Mouse (Mus musculus) hindbrain, embryonic 10.5 days (tissue): Measurements from ENCODE around the gene Xdh. TPM values are rescaled to one million over a fixed set of nuclear protein-coding genes. Genes with fewer than 3 reads are reported as not detected.

Experiments used
- DNase-seq: peaks from one replicate; pipeline ENCODE4 v3.0.0-alpha.2; 2017; ENCODE audit warnings: low spot score
- H3K27ac ChIP-seq: fragments of 300-500 bp; sonication (generic); 2 replicates; pipeline ENCODE4 v1.5.1; 2016; ENCODE audit warnings: mild to moderate bottlenecking, moderate library complexity
- H3K27me3 ChIP-seq: fragments of 300-500 bp; sonication (generic); 2 replicates; pipeline ENCODE4 v1.6.1; 2016; ENCODE audit warnings: mild to moderate bottlenecking; ENCODE audit not compliant: poor library complexity, insufficient read depth, severe bottlenecking
- H3K36me3 ChIP-seq: fragments of 300-500 bp; sonication (generic); 2 replicates; pipeline ENCODE4 v1.6.1; 2016; ENCODE audit warnings: mild to moderate bottlenecking, moderate library complexity
- H3K4me1 ChIP-seq: fragments of 300-500 bp; sonication (generic); replicated peaks from 2 replicates; pipeline ENCODE4 v1.6.1; 2016; ENCODE audit warnings: mild to moderate bottlenecking
- H3K4me3 ChIP-seq: fragments of 300-500 bp; sonication (generic); 2 replicates; pipeline ENCODE4 v1.5.1; 2016; ENCODE audit warnings: mild to moderate bottlenecking, moderate library complexity
- H3K9me3 ChIP-seq: fragments of 300-500 bp; sonication (generic); 2 replicates; pipeline ENCODE4 v1.6.1; 2016; ENCODE audit warnings: mild to moderate bottlenecking, moderate library complexity
- WGBS: fragments of 180-500 bp; shearing (Covaris S2); methylation state at CpG from one replicate; pipeline ENCODE4 v1.1.7; 2016; 5-methylcytosine and 5-hydroxymethylcytosine counted together
- polyA plus RNA-seq: library from polyadenylated mRNA; unstranded; fragments of >200 nt; fragmentation: Nextera tagmentation; extraction: Ambion mirVana; gene quantifications from 2 replicates; pipeline ENCODE4 v1.2.1, GENCODE M21; 2016

Gene Xdh
- 0.22 and 0.31 TPM in 2 replicates for polyA plus RNA-seq

DNA sequence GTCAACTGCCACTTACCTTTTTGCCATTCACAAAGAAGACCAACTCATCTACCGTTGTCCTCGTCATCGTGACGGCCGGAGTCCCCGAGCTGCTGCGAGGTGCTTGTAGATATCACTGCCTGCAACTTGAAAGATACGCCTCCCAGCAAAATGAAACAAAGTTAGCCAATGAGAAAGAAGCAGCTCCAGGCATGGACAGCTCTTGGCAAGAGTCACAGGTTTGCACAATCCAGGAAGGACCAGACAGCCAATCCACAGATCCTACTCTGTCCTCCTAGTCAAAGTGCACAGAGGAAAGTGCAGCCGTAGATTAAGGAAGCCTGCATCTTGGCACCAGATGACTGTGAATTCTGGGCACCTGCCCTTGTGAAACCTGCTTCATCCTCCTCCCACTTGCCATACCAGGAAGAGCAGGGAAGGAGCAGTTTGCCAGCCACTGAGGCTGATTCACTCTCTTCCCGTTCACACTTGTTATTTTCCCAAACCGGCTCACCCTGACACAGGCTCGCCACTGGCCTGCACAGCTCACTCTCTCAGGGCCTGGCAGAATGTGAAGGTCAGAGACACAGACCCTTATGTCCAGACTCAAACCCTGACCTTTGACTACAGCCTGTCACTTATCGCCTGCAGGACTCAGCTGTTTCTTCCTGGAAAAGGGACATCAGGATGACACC, at the start of gene Xdh:
Gene Xdh (minus strand): TSS at position 135 of the 674 bp plus-strand sequence.
- no peak within 1 kb of the TSS for H3K27ac ChIP-seq
- H3K4me1 ChIP-seq: no peaks in the 10 kb centered on the region
- H3K4me3 ChIP-seq: no peak within 1 kb of the TSS
- DNase-seq: no peak
- no peaks in the 10 kb centered on the region for H3K36me3 ChIP-seq
- no peaks in the 10 kb centered on the region for H3K9me3 ChIP-seq
- 83% methylated on average over 13 of the region's 13 CpGs for WGBS
- no peaks in the 10 kb centered on the region for H3K27me3 ChIP-seq

DNA sequence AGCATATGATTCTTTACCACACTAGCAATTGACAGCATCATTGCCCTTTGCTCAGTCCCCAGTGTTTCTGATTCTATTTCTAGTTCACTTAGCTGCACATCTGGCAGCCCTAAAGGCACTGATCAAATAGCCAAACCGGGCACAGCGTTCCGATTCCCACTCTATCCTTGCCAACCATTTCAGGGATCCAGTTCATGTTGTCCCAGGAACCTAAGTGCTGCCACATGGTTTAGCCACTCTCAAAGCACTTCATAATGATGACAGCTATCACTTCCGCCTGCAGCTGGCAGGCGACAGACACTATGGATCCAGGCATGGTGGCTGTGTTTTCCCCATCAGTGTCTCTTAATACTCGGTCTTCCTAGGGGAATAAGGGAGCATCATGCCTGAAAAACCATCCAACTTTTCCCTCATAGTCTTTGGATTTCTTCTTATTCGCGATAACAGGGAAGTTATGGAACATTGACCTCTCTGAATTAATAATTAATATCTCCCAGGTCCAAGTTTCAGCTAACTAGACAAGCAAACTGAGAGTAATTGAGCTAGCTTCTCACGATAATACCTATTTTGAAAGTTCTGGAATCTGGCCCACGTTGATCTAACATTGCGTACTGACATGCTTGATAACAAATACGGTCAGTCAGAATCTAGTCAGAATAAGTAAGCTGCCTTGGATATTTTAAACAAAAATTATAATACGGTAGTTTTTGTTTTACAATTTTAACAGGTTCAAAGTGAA, 46.1 kb upstream of the Xdh start:
- DNase-seq: no peak
- WGBS: 89% methylated on average over 13 of the region's 13 CpGs
- no peaks in the 10 kb centered on the region for H3K36me3 ChIP-seq

DNA sequence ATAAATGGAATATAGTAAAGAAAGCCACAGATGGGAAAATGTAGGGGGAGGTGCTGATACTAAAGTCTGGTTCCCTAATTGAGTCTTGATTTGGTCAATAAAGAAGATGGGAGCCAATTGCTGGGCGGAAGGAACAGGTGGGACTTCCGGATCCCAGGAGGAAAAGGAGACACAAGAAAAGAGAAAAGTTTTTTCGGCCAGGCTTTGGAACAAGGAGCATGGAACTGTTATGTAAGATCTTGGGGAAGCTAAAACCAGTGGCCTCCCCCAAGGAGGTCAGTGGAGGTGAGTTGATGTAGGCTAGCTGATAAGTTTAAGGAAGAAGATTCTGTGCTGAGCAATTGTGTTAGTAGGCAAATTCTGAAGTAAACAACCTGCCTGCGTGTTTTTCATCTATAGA, 41.3 kb upstream of the Xdh start:
- WGBS: 85% methylated on average over 4 of the region's 4 CpGs
- H3K4me1 ChIP-seq: no peaks in the 10 kb centered on the region
- no peak overlapping the region for H3K4me3 ChIP-seq
- no peaks in the 10 kb centered on the region for H3K27me3 ChIP-seq
- DNase-seq: no peak
- H3K27ac ChIP-seq: no peak overlapping the region
- no peaks in the 10 kb centered on the region for H3K36me3 ChIP-seq
- no peaks in the 10 kb centered on the region for H3K9me3 ChIP-seq

More for the DNA sequence above, 46.1 kb upstream of the Xdh start:
- H3K27ac ChIP-seq: no peak overlapping the region
- no peaks in the 10 kb centered on the region for H3K27me3 ChIP-seq
- H3K4me3 ChIP-seq: no peak overlapping the region
- no peaks in the 10 kb centered on the region for H3K9me3 ChIP-seq
- no peaks in the 10 kb centered on the region for H3K4me1 ChIP-seq

DNA sequence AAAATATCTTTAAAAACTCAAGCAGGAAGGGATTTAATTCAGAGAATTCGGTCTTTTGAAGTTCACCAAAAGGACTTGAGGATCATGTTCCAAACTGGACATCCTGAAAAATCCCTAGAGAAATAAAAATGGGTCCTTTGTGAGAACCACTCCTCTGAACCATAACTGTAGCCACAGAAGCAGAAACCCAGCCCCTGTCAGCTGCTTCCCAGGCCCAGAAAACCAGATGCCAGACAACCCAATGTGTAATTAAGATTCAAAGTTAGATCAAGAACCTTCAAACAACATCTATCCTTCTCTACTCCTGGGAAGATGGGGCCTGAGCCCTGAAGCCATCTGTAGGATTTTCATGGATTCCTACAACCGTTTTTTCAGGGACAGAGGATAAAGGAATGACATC, 36.6 kb upstream of the Xdh start:
- no peaks in the 10 kb centered on the region for H3K9me3 ChIP-seq
- peaks cover 8% of the 10 kb centered on the region for H3K4me1 ChIP-seq
- DNase-seq: no peak
- H3K27me3 ChIP-seq: no peaks in the 10 kb centered on the region
- 82% methylated on average over 2 of the region's 2 CpGs for WGBS
- H3K27ac ChIP-seq: no peak overlapping the region
- H3K4me3 ChIP-seq: no peak overlapping the region
- no peaks in the 10 kb centered on the region for H3K36me3 ChIP-seq

DNA sequence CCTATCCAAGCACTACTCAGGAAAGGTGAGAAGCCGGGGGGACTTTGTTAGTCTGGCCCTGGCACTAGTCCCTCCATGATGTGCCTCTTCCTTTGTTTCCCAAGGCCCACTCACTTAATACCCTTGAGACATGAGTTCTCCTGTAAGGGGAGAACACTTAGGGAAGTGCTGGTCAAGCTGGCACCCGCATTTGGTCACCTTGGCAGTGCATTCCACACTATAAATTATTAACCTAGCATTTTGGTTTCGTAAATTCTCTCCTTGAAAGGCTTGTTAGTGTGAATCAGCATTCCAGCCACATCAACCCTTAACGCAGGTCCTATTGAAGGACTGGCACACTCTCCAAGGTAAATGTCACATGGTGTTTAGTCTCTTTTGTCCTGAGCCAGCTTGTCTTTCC, 35.9 kb upstream of the Xdh start:
- no peaks in the 10 kb centered on the region for H3K36me3 ChIP-seq
- H3K27ac ChIP-seq: no peak overlapping the region
- DNase-seq: no peak
- H3K4me1 ChIP-seq: peaks cover 8% of the 10 kb centered on the region
- no peak overlapping the region for H3K4me3 ChIP-seq
- H3K9me3 ChIP-seq: no peaks in the 10 kb centered on the region
- H3K27me3 ChIP-seq: no peaks in the 10 kb centered on the region
- 85% methylated on average over 4 of the region's 4 CpGs for WGBS

DNA sequence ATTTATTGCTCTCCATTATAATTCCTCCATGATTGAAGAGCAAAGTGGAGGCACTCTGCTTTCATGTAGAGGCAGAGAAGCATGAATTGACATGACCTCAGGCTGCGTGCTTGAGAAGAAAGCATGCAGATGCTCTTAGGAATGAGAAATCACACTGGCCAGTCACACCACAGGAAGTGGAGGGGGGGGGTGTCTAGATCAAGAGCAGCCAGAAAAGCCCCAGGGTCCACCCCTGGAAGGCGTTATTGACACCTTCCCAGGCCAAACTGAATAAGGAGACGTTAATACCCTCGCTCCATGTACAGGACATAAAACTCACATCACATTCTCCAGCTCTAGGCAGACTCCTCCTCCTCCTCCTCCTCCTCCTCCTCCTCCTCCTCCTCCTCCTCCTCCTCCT, 34.5 kb upstream of the Xdh start:
- Histone ChIP-seq H3K27ac (no peak overlapping the region), H3K4me3 (no peak overlapping the region), H3K27me3 (no peaks in the 10 kb centered on the region), H3K4me1 (peaks cover 8% of the 10 kb centered on the region), H3K36me3 (no peaks in the 10 kb centered on the region), H3K9me3 (no peaks in the 10 kb centered on the region)
- WGBS: 33% methylated on average over 4 of the region's 4 CpGs
- DNase-seq: peak; percentile 12

DNA sequence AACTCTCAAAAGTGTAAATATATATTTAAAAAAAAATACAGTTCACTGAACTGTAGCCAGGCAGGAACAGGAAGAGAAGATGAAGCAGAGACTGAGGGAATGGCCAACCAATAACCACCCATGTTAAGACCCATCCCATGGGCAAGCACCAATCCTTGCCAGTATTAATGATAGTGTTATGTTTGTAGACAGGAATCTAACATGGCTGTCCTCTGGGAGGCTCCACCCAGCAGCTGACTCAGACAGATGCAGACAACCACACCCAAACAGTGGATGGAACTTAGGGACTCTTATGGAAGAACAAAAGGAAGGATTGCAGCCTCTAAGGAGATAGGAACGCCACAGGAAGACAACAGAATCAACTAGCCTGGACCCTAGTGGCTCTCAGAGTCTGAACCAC, 32.9 kb upstream of the Xdh start:
- 87% methylated on average over 1 of the region's 1 CpGs for WGBS
- Histone ChIP-seq H3K27ac (no peak overlapping the region), H3K36me3 (no peaks in the 10 kb centered on the region), H3K9me3 (no peaks in the 10 kb centered on the region), H3K4me1 (peaks cover 8% of the 10 kb centered on the region), H3K4me3 (no peak overlapping the region), H3K27me3 (no peaks in the 10 kb centered on the region)
- DNase-seq: no peak

DNA sequence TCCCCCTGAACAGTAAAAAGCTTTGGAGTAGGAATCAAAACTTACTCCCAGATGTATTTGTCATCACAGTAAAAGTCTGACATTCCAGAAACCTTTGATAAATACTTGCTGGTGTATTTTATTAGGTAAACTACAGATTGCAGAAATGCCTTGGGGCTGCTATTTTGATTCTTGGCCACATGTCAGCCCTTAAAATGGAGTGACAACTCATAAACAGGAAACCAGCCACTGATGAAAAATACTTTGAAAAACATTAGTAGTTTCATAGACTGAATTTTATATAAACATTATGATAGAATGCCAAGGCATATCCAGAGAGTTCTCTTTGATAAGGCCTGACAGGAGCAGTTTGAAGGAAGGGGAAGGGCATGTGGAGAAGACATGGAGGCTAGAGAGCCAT, 26.1 kb upstream of the Xdh start:
- no peak for DNase-seq
- H3K4me1 ChIP-seq: no peaks in the 10 kb centered on the region

DNA sequence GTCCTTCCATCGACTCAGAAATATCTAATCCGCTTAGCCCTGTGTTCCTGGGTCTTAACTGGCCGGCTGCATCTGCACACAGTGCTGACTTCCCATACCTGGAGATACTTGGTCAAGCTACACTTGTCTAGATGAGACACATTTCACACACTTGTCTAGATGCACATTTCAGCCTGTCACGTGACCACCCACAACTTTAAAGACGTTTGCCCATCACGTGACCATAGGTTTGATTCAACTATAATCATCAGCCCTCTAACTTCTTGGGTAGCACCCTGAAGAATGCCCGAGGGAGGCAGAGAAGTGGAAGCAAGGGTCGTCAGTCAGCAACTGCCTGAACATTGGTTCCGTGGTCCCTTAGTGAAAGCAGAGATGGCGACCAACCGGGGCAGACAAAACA, 22.7 kb upstream of the Xdh start:
- 90% methylated on average over 11 of the region's 11 CpGs for WGBS
- no peak for DNase-seq
- H3K4me3 ChIP-seq: no peak overlapping the region
- H3K9me3 ChIP-seq: no peaks in the 10 kb centered on the region
- H3K27me3 ChIP-seq: no peaks in the 10 kb centered on the region
- H3K4me1 ChIP-seq: no peaks in the 10 kb centered on the region
- H3K36me3 ChIP-seq: no peaks in the 10 kb centered on the region
- no peak overlapping the region for H3K27ac ChIP-seq

More for the DNA sequence above, 26.1 kb upstream of the Xdh start:
- H3K27me3 ChIP-seq: no peaks in the 10 kb centered on the region
- H3K9me3 ChIP-seq: no peaks in the 10 kb centered on the region
- no peak overlapping the region for H3K27ac ChIP-seq
- no peak overlapping the region for H3K4me3 ChIP-seq
- no peaks in the 10 kb centered on the region for H3K36me3 ChIP-seq

DNA sequence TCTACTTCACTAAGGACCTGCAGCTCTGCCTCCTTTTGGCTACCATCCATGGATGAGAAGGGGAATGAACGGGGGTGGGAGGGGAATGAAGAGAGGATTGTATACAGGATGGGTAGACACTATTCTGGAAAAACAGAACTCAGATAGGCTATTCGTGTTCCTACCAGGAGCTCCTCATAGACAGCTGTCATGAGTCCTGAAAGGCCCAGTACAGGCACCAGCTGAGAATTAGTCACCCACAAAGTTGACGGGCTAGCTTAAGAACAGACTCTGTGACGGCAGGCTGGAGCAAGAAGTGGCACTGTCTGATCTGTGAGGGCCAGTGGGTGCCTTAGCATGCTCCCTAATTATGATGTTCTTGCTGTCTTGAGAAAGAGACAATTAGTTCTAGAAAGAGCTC, 21.3 kb upstream of the Xdh start:
- H3K36me3 ChIP-seq: no peaks in the 10 kb centered on the region
- no peaks in the 10 kb centered on the region for H3K4me1 ChIP-seq
- H3K27ac ChIP-seq: no peak overlapping the region
- DNase-seq: no peak
- H3K4me3 ChIP-seq: no peak overlapping the region
- H3K27me3 ChIP-seq: no peaks in the 10 kb centered on the region
- 86% methylated on average over 4 of the region's 4 CpGs for WGBS
- no peaks in the 10 kb centered on the region for H3K9me3 ChIP-seq

DNA sequence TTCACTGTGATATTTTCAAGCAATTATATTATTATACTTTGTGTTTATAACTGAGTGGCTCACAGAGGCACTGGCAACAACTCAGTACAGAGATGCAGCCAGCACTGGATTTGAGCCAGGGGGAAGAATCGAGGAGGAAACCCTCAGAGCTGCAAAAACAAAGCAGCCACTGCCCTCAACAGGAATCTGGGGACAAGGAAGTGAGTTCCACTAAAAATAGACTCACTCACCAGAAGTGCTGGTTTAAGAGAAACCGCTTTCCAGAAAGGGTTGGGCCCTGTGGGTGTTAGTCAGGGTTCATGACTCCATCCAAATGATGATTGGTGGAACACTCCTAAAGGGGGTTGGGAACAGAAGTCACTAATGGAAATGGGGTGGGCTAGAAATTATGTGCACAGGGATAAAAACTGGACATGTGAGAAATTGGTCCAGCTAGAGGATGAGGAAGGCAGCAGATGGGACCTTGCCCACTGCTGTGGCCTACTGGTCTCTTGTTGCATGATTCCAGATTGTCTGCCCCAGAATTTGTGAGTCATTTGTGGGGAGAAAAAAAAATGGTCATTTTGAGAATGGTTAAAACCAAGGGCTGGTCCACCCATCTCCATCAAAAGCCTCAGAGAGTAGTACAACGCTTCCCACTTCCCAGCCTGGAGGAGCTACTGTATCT, 20.5 kb upstream of the Xdh start:
- Histone ChIP-seq H3K27ac (no peak overlapping the region), H3K36me3 (no peaks in the 10 kb centered on the region), H3K9me3 (no peaks in the 10 kb centered on the region), H3K4me3 (no peak overlapping the region), H3K27me3 (no peaks in the 10 kb centered on the region), H3K4me1 (no peaks in the 10 kb centered on the region)
- no peak for DNase-seq
- WGBS: 71% methylated on average over 3 of the region's 3 CpGs

DNA sequence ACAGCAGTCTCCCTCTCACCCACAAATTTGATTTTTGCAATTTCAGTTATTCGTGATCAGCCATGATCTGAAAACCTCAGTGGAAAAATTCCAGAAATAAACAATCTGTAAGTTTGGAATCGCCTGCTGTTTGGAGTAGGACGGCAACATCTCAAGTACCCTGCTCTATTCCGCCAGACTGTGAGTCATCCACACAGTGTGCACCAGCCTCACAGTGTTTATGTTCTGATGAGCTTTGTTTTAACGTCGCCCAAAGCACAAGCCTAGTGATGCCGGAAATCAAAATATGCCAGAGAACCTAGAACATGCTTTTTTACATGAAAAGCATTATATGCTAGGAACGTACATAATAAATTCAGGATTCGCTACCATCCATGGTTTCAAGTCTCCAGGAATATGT, 14.9 kb upstream of the Xdh start:
- Histone ChIP-seq H3K27ac (no peak overlapping the region), H3K36me3 (no peaks in the 10 kb centered on the region), H3K9me3 (no peaks in the 10 kb centered on the region), H3K4me3 (no peak overlapping the region), H3K4me1 (no peaks in the 10 kb centered on the region), H3K27me3 (no peaks in the 10 kb centered on the region)
- WGBS: 95% methylated on average over 9 of the region's 9 CpGs
- no peak for DNase-seq

DNA sequence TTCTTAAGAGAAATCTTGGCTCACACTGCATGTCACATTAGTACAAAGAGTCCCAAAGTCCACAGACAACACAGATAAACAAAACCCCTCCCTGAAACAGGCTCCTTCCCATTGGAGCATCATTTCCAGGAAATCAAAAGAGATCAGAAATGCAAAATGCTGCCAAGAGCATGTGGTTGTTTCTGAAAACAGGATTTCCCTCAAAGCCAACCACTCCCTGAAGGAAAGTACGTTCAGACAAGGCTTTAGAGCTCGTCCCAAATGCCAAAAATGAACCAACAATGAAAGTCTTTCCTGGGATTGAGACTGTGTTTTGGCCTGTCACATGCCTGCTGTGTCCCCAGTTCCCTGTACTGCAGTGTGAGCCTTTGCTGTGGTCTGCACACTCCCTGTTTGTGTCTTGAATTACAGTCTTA, 12.6 kb upstream of the Xdh start:
- Histone ChIP-seq H3K9me3 (no peaks in the 10 kb centered on the region), H3K27ac (no peak overlapping the region), H3K36me3 (no peaks in the 10 kb centered on the region), H3K4me3 (no peak overlapping the region), H3K27me3 (no peaks in the 10 kb centered on the region), H3K4me1 (no peaks in the 10 kb centered on the region)
- no peak for DNase-seq
- WGBS: 87% methylated on average over 2 of the region's 2 CpGs
